Mouse (Mus musculus) liver, postnatal 0 days (tissue): ENCODE data around the gene Pxdn.

Experiments
- CTCF ChIP-seq: sonication (generic); IDR thresholded peaks from 2 replicates; pipeline ENCODE4 v1.5.1; 2016; ENCODE audit warnings: antibody characterized with exemption, low read depth
- EP300 ChIP-seq: IDR thresholded peaks from 2 replicates; pipeline ENCODE4 v1.6.1; 2016; ENCODE audit warnings: antibody characterized with exemption, low read depth, mild to moderate bottlenecking

- TF ChIP-seq CTCF (no peak), EP300 (no peak)
Observed at GRCm38 (mm10) chr12:29921481-29921880, 15.9 kb upstream of the Pxdn start.
